Mouse (Mus musculus): Measurements from ENCODE around the gene Agbl3. TPM values are rescaled to one million over a fixed set of nuclear protein-coding genes. Genes with fewer than 3 reads are reported as not detected.
A peak's percentile ranks its signal among the peaks of the same experiment; 100 is the strongest.

The Agbl3 gene
- polyA plus RNA-seq, 1 experiment, result 0.57 TPM

GRCm38 (mm10) chr6:34871929-34872328 lies 91.7 kb downstream of the Agbl3 start:
- TF ChIP-seq POLR2A (IDR thresholded peaks at IDR 0.05; ENCODE audit: low read depth, low read length) (no peak), CTCF (IDR thresholded peaks at IDR 0.05; ENCODE audit: extremely low read depth, insufficient read length, insufficient replicate concordance, low read depth, low read length) (no peak)
- 89% methylated on average over 7 of the region's 7 CpGs for WGBS
- no peak overlapping the region for H3K4me3 ChIP-seq (ENCODE audit: low read depth, low read length)
- no peaks in the 10 kb centered on the region for H3K27me3 ChIP-seq (ENCODE audit: control insufficient read depth, insufficient read depth, low read length)
- peaks cover 16% of the 10 kb centered on the region for H3K4me1 ChIP-seq (ENCODE audit: control insufficient read depth, insufficient read depth, insufficient read length, low read length)
- peaks cover 3% of the 10 kb centered on the region; the same call in 1 of the 2 replicates for H3K36me3 ChIP-seq (ENCODE audit: control insufficient read depth, insufficient read depth, low read length)
- H3K27ac ChIP-seq (ENCODE audit: insufficient read depth, low read depth, low read length), result no peak overlapping the region

GRCm38 (mm10) chr6:34872871-34873270 lies 92.6 kb downstream of the Agbl3 start:
- 83% methylated on average over 10 of the region's 10 CpGs for WGBS
- H3K27me3 ChIP-seq (ENCODE audit: control insufficient read depth, insufficient read depth, low read length), result no peaks in the 10 kb centered on the region
- peaks cover 3% of the 10 kb centered on the region; the same call in 1 of the 2 replicates for H3K36me3 ChIP-seq (ENCODE audit: control insufficient read depth, insufficient read depth, low read length)
- no peak overlapping the region for H3K27ac ChIP-seq (ENCODE audit: insufficient read depth, low read depth, low read length)
- no peak overlapping the region for H3K4me3 ChIP-seq (ENCODE audit: low read depth, low read length)
- H3K4me1 ChIP-seq (ENCODE audit: control insufficient read depth, insufficient read depth, insufficient read length, low read length), result peaks cover 11% of the 10 kb centered on the region; the same call in 1 of the 2 replicates
- no peak for TF ChIP-seq CTCF (IDR thresholded peaks at IDR 0.05; ENCODE audit: extremely low read depth, insufficient read length, insufficient replicate concordance, low read depth, low read length)
- TF ChIP-seq POLR2A (IDR thresholded peaks at IDR 0.05; ENCODE audit: low read depth, low read length), result no peak

GRCm38 (mm10) chr6:34874101-34874921 lies 94.1 kb downstream of the Agbl3 start:
- 70% methylated on average over 21 of the region's 21 CpGs for WGBS
- no peaks in the 10 kb centered on the region for H3K27me3 ChIP-seq (ENCODE audit: control insufficient read depth, insufficient read depth, low read length)
- H3K36me3 ChIP-seq (ENCODE audit: control insufficient read depth, insufficient read depth, low read length), result peaks cover 3% of the 10 kb centered on the region; the same call in 1 of the 2 replicates
- no peak overlapping the region for H3K4me3 ChIP-seq (ENCODE audit: low read depth, low read length)
- H3K4me1 ChIP-seq (ENCODE audit: control insufficient read depth, insufficient read depth, insufficient read length, low read length), result peaks cover 9% of the 10 kb centered on the region; the same call in 1 of the 2 replicates
- TF ChIP-seq CTCF (IDR thresholded peaks at IDR 0.05; ENCODE audit: extremely low read depth, insufficient read length, insufficient replicate concordance, low read depth, low read length) (no peak), POLR2A (IDR thresholded peaks at IDR 0.05; ENCODE audit: low read depth, low read length) (no peak)
- peak overlapping the region; percentile 48 for H3K27ac ChIP-seq (ENCODE audit: insufficient read depth, low read depth, low read length)

GRCm38 (mm10) chr6:34875268-34875761 lies 95.1 kb downstream of the Agbl3 start:
- TF ChIP-seq CTCF (IDR thresholded peaks at IDR 0.05; ENCODE audit: extremely low read depth, insufficient read length, insufficient replicate concordance, low read depth, low read length) (no peak), POLR2A (IDR thresholded peaks at IDR 0.05; ENCODE audit: low read depth, low read length) (no peak)
- no peaks in the 10 kb centered on the region for H3K27me3 ChIP-seq (ENCODE audit: control insufficient read depth, insufficient read depth, low read length)
- peak overlapping the region; percentile 48 for H3K27ac ChIP-seq (ENCODE audit: insufficient read depth, low read depth, low read length)
- 79% methylated on average over 15 of the region's 15 CpGs for WGBS
- peaks cover 4% of the 10 kb centered on the region; the same call in 1 of the 2 replicates for H3K4me1 ChIP-seq (ENCODE audit: control insufficient read depth, insufficient read depth, insufficient read length, low read length)
- peak overlapping the region; percentile 9 for H3K4me3 ChIP-seq (ENCODE audit: low read depth, low read length)
- peaks cover 3% of the 10 kb centered on the region; the same call in 1 of the 2 replicates for H3K36me3 ChIP-seq (ENCODE audit: control insufficient read depth, insufficient read depth, low read length)

GRCm38 (mm10) chr6:34875966-34876834 lies 96.0 kb downstream of the Agbl3 start:
- Histone ChIP-seq H3K27ac (ENCODE audit: insufficient read depth, low read depth, low read length) (peak overlapping the region; percentile 48; the same call in 1 of the 2 replicates), H3K27me3 (ENCODE audit: control insufficient read depth, insufficient read depth, low read length) (no peaks in the 10 kb centered on the region), H3K36me3 (ENCODE audit: control insufficient read depth, insufficient read depth, low read length) (peaks cover 3% of the 10 kb centered on the region; the same call in 1 of the 2 replicates), H3K4me3 (ENCODE audit: low read depth, low read length) (no peak overlapping the region), H3K4me1 (ENCODE audit: control insufficient read depth, insufficient read depth, insufficient read length, low read length) (peaks cover 4% of the 10 kb centered on the region; the same call in 1 of the 2 replicates)
- TF ChIP-seq CTCF (IDR thresholded peaks at IDR 0.05; ENCODE audit: extremely low read depth, insufficient read length, insufficient replicate concordance, low read depth, low read length) (no peak), POLR2A (IDR thresholded peaks at IDR 0.05; ENCODE audit: low read depth, low read length) (no peak)
- WGBS, result 75% methylated on average over 12 of the region's 12 CpGs

- peaks cover 4% of the 10 kb centered on the region; the same call in 1 of the 2 replicates for H3K4me1 ChIP-seq (ENCODE audit: control insufficient read depth, insufficient read depth, insufficient read length, low read length)
- H3K27me3 ChIP-seq (ENCODE audit: control insufficient read depth, insufficient read depth, low read length), result no peaks in the 10 kb centered on the region
- TF ChIP-seq POLR2A (IDR thresholded peaks at IDR 0.05; ENCODE audit: low read depth, low read length) (no peak), CTCF (IDR thresholded peaks at IDR 0.05; ENCODE audit: extremely low read depth, insufficient read length, insufficient replicate concordance, low read depth, low read length) (no peak)
- H3K27ac ChIP-seq (ENCODE audit: insufficient read depth, low read depth, low read length), result no peak overlapping the region
- no peak overlapping the region for H3K4me3 ChIP-seq (ENCODE audit: low read depth, low read length)
- 64% methylated on average over 2 of the region's 2 CpGs for WGBS
- H3K36me3 ChIP-seq (ENCODE audit: control insufficient read depth, insufficient read depth, low read length), result peaks cover 3% of the 10 kb centered on the region; the same call in 1 of the 2 replicates
These were observed 96.6 kb downstream of the Agbl3 start for GRCm38 (mm10) chr6:34876835-34877156.
